ENCODE assay signal across 14 mouse cellular contexts in genomic region chr15:81064661-81065060, GRCm38 (mm10).
"Had no signal": no experiment of that assay in that cellular context is flagged by ENCODE, and none has a peak within 500 bp of the region (broad histone marks: within the 10 kb centered on the region; RNA-seq: fewer than 3 reads in every experiment).

No protein-coding gene starts in this region.

- H3K9ac ChIP-seq: liver, embryonic 12.5 days; liver, embryonic 14.5 days; lung, embryonic 14.5 days; midbrain, embryonic 13.5 days; midbrain, embryonic 15.5 days; neural tube, embryonic 12.5 days had no signal

- ATAC-seq: liver, embryonic 12.5 days; midbrain, embryonic 13.5 days; midbrain, embryonic 15.5 days had no signal

- H3K36me3 ChIP-seq: liver, embryonic 12.5 days; midbrain, embryonic 15.5 days; neural tube, embryonic 12.5 days had no signal

- H3K9me3 ChIP-seq: liver, embryonic 12.5 days; megakaryocyte, embryonic 14.5 days; midbrain, embryonic 15.5 days; neural tube, embryonic 12.5 days had no signal

- H3K27me3 ChIP-seq: liver, embryonic 12.5 days; megakaryocyte, embryonic 14.5 days; midbrain, embryonic 13.5 days; midbrain, embryonic 15.5 days; neural tube, embryonic 12.5 days had no signal

- H3K27ac ChIP-seq: liver, embryonic 12.5 days; liver, embryonic 14.5 days; macrophage; midbrain, embryonic 13.5 days; midbrain, embryonic 15.5 days; neural tube, embryonic 12.5 days had no signal

- H3K4me3 ChIP-seq: liver, embryonic 12.5 days; megakaryocyte, embryonic 14.5 days; midbrain, embryonic 13.5 days; midbrain, embryonic 15.5 days; neural tube, embryonic 12.5 days had no signal

- H3K4me2 ChIP-seq: liver, embryonic 12.5 days; lung, embryonic 14.5 days; midbrain, embryonic 11.5 days; midbrain, embryonic 13.5 days; midbrain, embryonic 15.5 days; neural tube, embryonic 12.5 days had no signal

- DNase-seq: right cerebral cortex, postnatal 14 days; right cerebral cortex, postnatal 4 days; spleen, adult 18-20 months; thymus, adult 18-20 months; thymus, postnatal 4 days had no signal
